27 mouse cellular contexts compared by ENCODE assay signal in genomic region chr4:136016059-136016602, GRCm38 (mm10). TPM values are rescaled to one million over a fixed set of nuclear protein-coding genes. Genes with fewer than 3 reads are reported as not detected.
A peak's percentile ranks its signal among the peaks of the same experiment; 100 is the strongest.
DNase-seq lines count a peak whose midpoint lies in the region; ATAC-seq and TF ChIP-seq lines count a peak whose summit lies in the region.
"Had no signal": no experiment of that assay in that cellular context is flagged by ENCODE, and none has a peak within 500 bp of the region (broad histone marks: within the 10 kb centered on the region; RNA-seq: fewer than 3 reads in every experiment).

No protein-coding gene starts in this region.

- no peak for TF ChIP-seq POLR2A in thymus, adult 2 months (IDR thresholded peaks at IDR 0.05; ENCODE audit: control insufficient read depth, extremely low read depth, insufficient read depth, low read length, poor library complexity)

- WGBS in thymus, adult 2 months, result 62% methylated on average over 3 of the region's 3 CpGs

- no peak overlapping the region; the same call in 1 of the 2 replicates for H3K27ac ChIP-seq in thymus, adult 2 months (ENCODE audit: control insufficient read depth, insufficient read depth, low read length)
- H3K27ac ChIP-seq: embryonic facial prominence, embryonic 12.5 days; embryonic facial prominence, embryonic 15.5 days; forebrain, embryonic 12.5 days; forebrain, embryonic 15.5 days; heart, adult 2 months; heart, embryonic 10.5 days; heart, embryonic 13.5 days; hindbrain, embryonic 14.5 days; hindbrain, postnatal 0 days had no signal

- no peak overlapping the region for H3K4me3 ChIP-seq in thymus, adult 2 months (ENCODE audit: control insufficient read depth, insufficient read depth, low read length)
- H3K4me3 ChIP-seq: embryonic facial prominence, embryonic 12.5 days; embryonic facial prominence, embryonic 15.5 days; erythroblast, embryonic 14.5 days; forebrain, embryonic 12.5 days; forebrain, embryonic 15.5 days; heart, adult 2 months; heart, embryonic 10.5 days; heart, embryonic 13.5 days had no signal

- peak; percentile 56 for DNase-seq in thymus, postnatal 0 days (ENCODE audit: low spot score)
- DNase-seq in thymus, adult 2 months, result no peak
- peak; percentile 27 for DNase-seq in naive thymus-derived CD4-positive, alpha-beta T cell, adult 2 months (ENCODE audit: low read depth)
- no peak for DNase-seq in right cerebral cortex, postnatal 25 days
- no peak for DNase-seq in retina, postnatal 1 day
- DNase-seq: adrenal gland, adult 2 months; adrenal gland, postnatal 14 days; cerebellum, adult 11 months; cerebellum, adult 2 months; cerebellum, adult 9-11 months; gastrocnemius, postnatal 36 days; heart, adult 2 months; heart, postnatal 14 days; heart, postnatal 4 days had no signal

- H3K4me1 ChIP-seq in thymus, adult 2 months (replicated peaks; ENCODE audit: control insufficient read depth, insufficient read depth, low read length), result peaks cover 5% of the 10 kb centered on the region

- no peaks in the 10 kb centered on the region for H3K27me3 ChIP-seq in thymus, adult 2 months (ENCODE audit: control insufficient read depth, insufficient read depth, low read length)
- H3K27me3 ChIP-seq: embryonic facial prominence, embryonic 12.5 days; embryonic facial prominence, embryonic 15.5 days; forebrain, embryonic 12.5 days; forebrain, embryonic 15.5 days; heart, embryonic 13.5 days; Patski had no signal

- peak; percentile 74 for ATAC-seq in CD4-positive, CD25-positive, alpha-beta regulatory T cell, adult 4 months
- peak; percentile 84 for ATAC-seq in activated CD4-positive, CD25-positive, alpha-beta regulatory T cell, adult 4 months
- no peak for ATAC-seq in erythroblast, adult 5-6 weeks (replicated peaks; ENCODE audit: low FRiP score, poor library complexity, severe bottlenecking)
- ATAC-seq: forebrain, embryonic 15.5 days; hindbrain, postnatal 0 days; Patski had no signal

- peaks cover 34% of the 10 kb centered on the region for H3K36me3 ChIP-seq in thymus, adult 2 months (ENCODE audit: control insufficient read depth, insufficient read depth, low read length)

- no peak for TF ChIP-seq CTCF in thymus, adult 2 months (IDR thresholded peaks at IDR 0.05; ENCODE audit: borderline replicate concordance, control insufficient read depth, extremely low read depth, insufficient read depth, low read length, poor library complexity)

RNA-seq across cellular contexts. Expression of gene Eloa, which starts 5.4 kb away (rescaled TPM):
- 41.5 and 45.0 TPM in 2 replicates for polyA plus RNA-seq in thymus, postnatal 0 days (2015; fragmentation: Nextera tagmentation; extraction: Ambion mirVana)
- polyA plus RNA-seq in thymus, adult 2 months (2012; rRNA removed), result 18.6 and 20.4 TPM in 2 replicates
- 10 to 100 TPM; 44.5 to 58.9 TPM for polyA plus RNA-seq in CD4-positive, CD25-positive, alpha-beta regulatory T cell, adult 4 months (2017; shearing (Covaris generic))
- polyA plus RNA-seq in activated CD4-positive, CD25-positive, alpha-beta regulatory T cell, adult 4 months (2017; shearing (Covaris generic)), result 10 to 100 TPM; 50.0 to 57.9 TPM
- 35.7 and 44.5 TPM in 2 replicates for total RNA-seq in erythroblast, adult 5-6 weeks (2015; ENCODE audit: low replicate concordance)
- total RNA-seq in erythroblast, adult 5-6 weeks (2017; ENCODE audit: low replicate concordance), result 40.0 and 53.8 TPM in 2 replicates

RNA-seq across cellular contexts. Expression of gene Pithd1, which starts 29.1 kb away (rescaled TPM):
- 174 and 180 TPM in 2 replicates for polyA plus RNA-seq in thymus, postnatal 0 days (2015; fragmentation: Nextera tagmentation; extraction: Ambion mirVana)
- 140 and 171 TPM in 2 replicates for polyA plus RNA-seq in thymus, adult 2 months (2012; rRNA removed)
- 1 to 10 TPM; 9.3 to 9.7 TPM for polyA plus RNA-seq in CD4-positive, CD25-positive, alpha-beta regulatory T cell, adult 4 months (2017; shearing (Covaris generic))
- 1 to 10 TPM; 7.7 to 8.8 TPM for polyA plus RNA-seq in activated CD4-positive, CD25-positive, alpha-beta regulatory T cell, adult 4 months (2017; shearing (Covaris generic))
- total RNA-seq in erythroblast, adult 5-6 weeks (2015; ENCODE audit: low replicate concordance), result 24.4 and 34.5 TPM in 2 replicates
- 72.0 and 131 TPM in 2 replicates for total RNA-seq in erythroblast, adult 5-6 weeks (2017; ENCODE audit: low replicate concordance)

RNA-seq across cellular contexts. Expression of gene Rpl11, which starts 37.1 kb away (rescaled TPM):
- polyA plus RNA-seq in thymus, postnatal 0 days (2015; fragmentation: Nextera tagmentation; extraction: Ambion mirVana), result 717 and 718 TPM in 2 replicates
- polyA plus RNA-seq in thymus, adult 2 months (2012; rRNA removed), result 418 and 466 TPM in 2 replicates
- polyA plus RNA-seq in CD4-positive, CD25-positive, alpha-beta regulatory T cell, adult 4 months (2017; shearing (Covaris generic)), result 1,000 to 10,000 TPM in 1 of 2 experiments, 100 to 1,000 TPM in 1; 954 to 1,576 TPM
- 1,000 to 10,000 TPM; 1,145 to 1,405 TPM for polyA plus RNA-seq in activated CD4-positive, CD25-positive, alpha-beta regulatory T cell, adult 4 months (2017; shearing (Covaris generic))
- 304 and 345 TPM in 2 replicates for total RNA-seq in erythroblast, adult 5-6 weeks (2015; ENCODE audit: low replicate concordance)
- total RNA-seq in erythroblast, adult 5-6 weeks (2017; ENCODE audit: low replicate concordance), result 128 and 153 TPM in 2 replicates

RNA-seq across cellular contexts. Expression of gene Lypla2, which starts 43.7 kb away (rescaled TPM):
- 145 and 149 TPM in 2 replicates for polyA plus RNA-seq in thymus, postnatal 0 days (2015; fragmentation: Nextera tagmentation; extraction: Ambion mirVana)
- polyA plus RNA-seq in thymus, adult 2 months (2012; rRNA removed), result 214 and 224 TPM in 2 replicates
- polyA plus RNA-seq in CD4-positive, CD25-positive, alpha-beta regulatory T cell, adult 4 months (2017; shearing (Covaris generic)), result 10 to 100 TPM; 63.0 to 72.0 TPM
- 10 to 100 TPM; 80.4 to 88.8 TPM for polyA plus RNA-seq in activated CD4-positive, CD25-positive, alpha-beta regulatory T cell, adult 4 months (2017; shearing (Covaris generic))
- 14.6 and 25.2 TPM in 2 replicates for total RNA-seq in erythroblast, adult 5-6 weeks (2015; ENCODE audit: low replicate concordance)
- 4.5 and 6.1 TPM in 2 replicates for total RNA-seq in erythroblast, adult 5-6 weeks (2017; ENCODE audit: low replicate concordance)

RNA-seq across cellular contexts. Expression of gene Gale, which starts 52.6 kb away (rescaled TPM):
- polyA plus RNA-seq in thymus, postnatal 0 days (2015; fragmentation: Nextera tagmentation; extraction: Ambion mirVana), result 41.8 and 43.9 TPM in 2 replicates
- polyA plus RNA-seq in thymus, adult 2 months (2012; rRNA removed), result 37.0 and 38.4 TPM in 2 replicates
- 10 to 100 TPM; 16.2 to 24.8 TPM for polyA plus RNA-seq in CD4-positive, CD25-positive, alpha-beta regulatory T cell, adult 4 months (2017; shearing (Covaris generic))
- polyA plus RNA-seq in activated CD4-positive, CD25-positive, alpha-beta regulatory T cell, adult 4 months (2017; shearing (Covaris generic)), result 10 to 100 TPM; 14.3 to 22.8 TPM
- 2.3 and 7.9 TPM in 2 replicates for total RNA-seq in erythroblast, adult 5-6 weeks (2015; ENCODE audit: low replicate concordance)
- total RNA-seq in erythroblast, adult 5-6 weeks (2017; ENCODE audit: low replicate concordance), result 2.3 and 4.2 TPM in 2 replicates

Comparison
In these comparisons a context has a peak if more than half of its experiments do, and no peak if none do; other contexts are left out.
1. DNase-seq: peak in thymus, postnatal 0 days (single experiment) and naive thymus-derived CD4-positive, alpha-beta T cell, adult 2 months (single experiment); none in thymus, adult 2 months (single experiment), right cerebral cortex, postnatal 25 days (single experiment) and retina, postnatal 1 day (single experiment).
2. RNA of gene Pithd1, which starts 29.1 kb away (polyA plus RNA-seq): 174 to 180 TPM in thymus, postnatal 0 days and 140 to 171 TPM in thymus, adult 2 months; 9.3 to 9.7 TPM in CD4-positive, CD25-positive, alpha-beta regulatory T cell, adult 4 months and 7.7 to 8.8 TPM in activated CD4-positive, CD25-positive, alpha-beta regulatory T cell, adult 4 months; every median in the first group is over 10 times any median in the second.